Mouse (Mus musculus) liver, embryonic 14.5 days (tissue): ENCODE data around the gene Supt3. TPM values are rescaled to one million over a fixed set of nuclear protein-coding genes. Genes with fewer than 3 reads are reported as not detected.
A peak's percentile ranks its signal among the peaks of the same experiment; 100 is the strongest.

Experiments
- ATAC-seq: fragments of 200-750 bp; cut with Nextera tagmentation; 2 replicates; pipeline ENCODE4 v1.8.0; 2017; ENCODE audit warnings: moderate number of reproducible peaks, mild to moderate bottlenecking, moderate library complexity; ENCODE audit not compliant: insufficient read depth
- DNase-seq, 3 experiments: peaks; one replicate each; pipeline ENCODE4 v3.0.0-alpha.2; 2012 to 2013; ENCODE audit warnings: low read depth in 3 of 3, low spot score in 3 of 3
- H3K27ac ChIP-seq: fragments of 300-500 bp; sonication (generic); 2 replicates; pipeline ENCODE4 v1.5.1; 2014; ENCODE audit warnings: moderate library complexity, mild to moderate bottlenecking, control low read depth, inconsistent platforms
- H3K27me3 ChIP-seq: fragments of 300-500 bp; sonication (generic); 2 replicates; pipeline ENCODE4 v1.6.1; 2014; ENCODE audit warnings: mild to moderate bottlenecking, low read length, moderate library complexity; ENCODE audit not compliant: control insufficient read depth, insufficient read depth
- H3K36me3 ChIP-seq: fragments of 300-500 bp; sonication (generic); replicated peaks from 2 replicates; pipeline ENCODE4 v1.6.1; 2014; ENCODE audit warnings: low read depth; ENCODE audit not compliant: control insufficient read depth, insufficient read depth
- H3K4me1 ChIP-seq, 2 experiments: fragments of 200-500 bp in 1 of 2; fragments of 300-500 bp in 1 of 2; sonication (generic) in 1 of 2; replicated peaks; 2 replicates each; pipeline ENCODE4 v1.6.1; 2012 to 2014; ENCODE audit warnings: antibody characterized with exemption in 1 of 2, inconsistent platforms in 1 of 2, low read length in 1 of 2; ENCODE audit not compliant: control insufficient read depth in 2 of 2, insufficient read depth in 2 of 2
- H3K4me2 ChIP-seq: fragments of 300-500 bp; sonication (generic); 2 replicates; pipeline ENCODE4 v1.6.1; 2014; ENCODE audit warnings: low read depth, mild to moderate bottlenecking, control low read depth, moderate library complexity
- H3K4me3 ChIP-seq, 2 experiments: fragments of 200-500 bp in 1 of 2; fragments of 300-500 bp in 1 of 2; sonication (generic) in 1 of 2; 2 replicates each; pipeline ENCODE4 v1.5.1; 2012 to 2014; ENCODE audit warnings: low read depth in 2 of 2, low read length in 2 of 2, mild to moderate bottlenecking in 2 of 2, control low read depth in 1 of 2, inconsistent platforms in 1 of 2, moderate library complexity in 1 of 2; ENCODE audit not compliant: insufficient read depth in 1 of 2
- H3K9ac ChIP-seq: fragments of 300-500 bp; sonication (generic); replicated peaks from 2 replicates; pipeline ENCODE4 v1.6.1; 2014; ENCODE audit warnings: mild to moderate bottlenecking, control low read depth, moderate library complexity
- H3K9me3 ChIP-seq: fragments of 300-500 bp; sonication (generic); 2 replicates; pipeline ENCODE4 v1.6.1; 2016; ENCODE audit warnings: low read length, mixed read lengths; ENCODE audit not compliant: control insufficient read depth
- CTCF ChIP-seq: IDR thresholded peaks from 2 replicates; pipeline ENCODE4 v1.5.1; 2016; ENCODE audit warnings: antibody characterized with exemption, low read depth, control low read depth
- EP300 ChIP-seq: IDR thresholded peaks from 2 replicates; pipeline ENCODE4 v1.6.1; 2016; ENCODE audit warnings: antibody characterized with exemption, low read depth
- WGBS: fragments of 180-500 bp; shearing (Covaris S2); extraction: QIAGEN DNeasy Blood & Tissue Kit; methylation state at CpG from one replicate; pipeline ENCODE4 v1.1.7; 2014; ENCODE audit not compliant: insufficient replicate concordance; 5-methylcytosine and 5-hydroxymethylcytosine counted together
- polyA plus RNA-seq, 2 experiments: library from polyadenylated mRNA; depleted of rRNA in 1 of 2; stranded (reverse) in 1 of 2; unstranded in 1 of 2; fragments of >200 nt; fragmentation: Nextera tagmentation in 1 of 2; extraction: Ambion mirVana in 1 of 2; gene quantifications; 2 replicates each; pipeline versions ENCODE4 v1.2.1 to v1.2.3; 2012 to 2014

The Supt3 gene
- polyA plus RNA-seq, 2 experiments = 2.7 to 5.3 TPM

GRCm38 (mm10) chr17:44768522-44768921 is 8.4 kb upstream of the Supt3 start:
- H3K36me3 ChIP-seq = no peaks in the 10 kb centered on the region
- no peaks in the 10 kb centered on the region for H3K9me3 ChIP-seq
- WGBS = 52% methylated on average over 5 of the region's 5 CpGs
- no peak overlapping the region for H3K4me2 ChIP-seq
- no peak overlapping the region for H3K27ac ChIP-seq
- H3K4me1 ChIP-seq = no peaks in the 10 kb centered on the region
- DNase-seq (no peak), ATAC-seq (no peak)
- TF ChIP-seq CTCF (no peak), EP300 (no peak)
- no peaks in the 10 kb centered on the region for H3K27me3 ChIP-seq
- no peak overlapping the region for H3K9ac ChIP-seq
- H3K4me3 ChIP-seq = no peak overlapping the region

GRCm38 (mm10) chr17:44770871-44771270 is 6.1 kb upstream of the Supt3 start:
- Histone ChIP-seq H3K4me2 (no peak overlapping the region), H3K9me3 (no peaks in the 10 kb centered on the region), H3K27ac (no peak overlapping the region), H3K4me1 (no peaks in the 10 kb centered on the region), H3K36me3 (no peaks in the 10 kb centered on the region), H3K9ac (no peak overlapping the region), H3K27me3 (no peaks in the 10 kb centered on the region), H3K4me3 (no peak overlapping the region)
- ATAC-seq (no peak), DNase-seq (no peak)
- WGBS = 56% methylated on average over 2 of the region's 2 CpGs
- TF ChIP-seq CTCF = no peak
- TF ChIP-seq EP300 = no peak

GRCm38 (mm10) chr17:44772576-44772975 is 4.4 kb upstream of the Supt3 start:
- no peak for DNase-seq
- no peak overlapping the region for H3K27ac ChIP-seq
- H3K27me3 ChIP-seq = no peaks in the 10 kb centered on the region
- no peak overlapping the region for H3K4me3 ChIP-seq
- WGBS = 57% methylated on average over 2 of the region's 2 CpGs
- H3K4me2 ChIP-seq = no peak overlapping the region
- H3K4me1 ChIP-seq = 0 out of 4 replicates have a peak, but pooled peaks cover 0 to under 1% of the 10 kb centered on the region in 2 experiments
- no peak for ATAC-seq
- H3K9me3 ChIP-seq = no peaks in the 10 kb centered on the region
- H3K9ac ChIP-seq = no peak overlapping the region
- no peaks in the 10 kb centered on the region for H3K36me3 ChIP-seq
- TF ChIP-seq EP300 (no peak), CTCF (no peak)

- H3K4me2 ChIP-seq = peak overlapping the region; percentile 78
- under 1% methylated on average over 33 of the region's 35 CpGs for WGBS
Measured at GRCm38 (mm10) chr17:44777337-44777804, 419 bp downstream of the Supt3 start.

GRCm38 (mm10) chr17:44778141-44778540 is 1.2 kb downstream of the Supt3 start:
- Histone ChIP-seq H3K9ac (no peak overlapping the region), H3K9me3 (no peaks in the 10 kb centered on the region), H3K27ac (no peak overlapping the region), H3K4me3 (peak overlapping the region in 1 of 2 experiments; percentile 86; a peak in 2 of 4 replicates), H3K4me2 (peak overlapping the region; percentile 78), H3K4me1 (peaks cover 0 to 5% of the 10 kb centered on the region in 2 experiments; a peak in 2 of 4 replicates), H3K27me3 (no peaks in the 10 kb centered on the region), H3K36me3 (no peaks in the 10 kb centered on the region)
- 65% methylated on average over 5 of the region's 5 CpGs for WGBS
- ATAC-seq = no peak
- TF ChIP-seq CTCF (no peak), EP300 (no peak)
- no peak for DNase-seq

More at GRCm38 (mm10) chr17:44777337-44777804, 419 bp downstream of the Supt3 start:
- DNase-seq (peak; percentile 22 to 33 (median 31)), ATAC-seq (peak; percentile 73)
- Histone ChIP-seq H3K9ac (peak overlapping the region; percentile 92), H3K4me3 (peak overlapping the region; percentile 86 to 88), H3K9me3 (no peaks in the 10 kb centered on the region), H3K27me3 (no peaks in the 10 kb centered on the region), H3K36me3 (no peaks in the 10 kb centered on the region), H3K4me1 (peaks cover 0 to 5% of the 10 kb centered on the region in 2 experiments; a peak in 2 of 4 replicates), H3K27ac (peak overlapping the region; percentile 58)
- TF ChIP-seq CTCF (no peak), EP300 (no peak)
